ENCODE assay signal across 19 mouse cellular contexts in genomic region chr10:119027241-119027901, GRCm38 (mm10).
DNase-seq lines count a peak whose midpoint lies in the region; ATAC-seq and TF ChIP-seq lines count a peak whose summit lies in the region.
"Had no signal": no experiment of that assay in that cellular context is flagged by ENCODE, and none has a peak within 500 bp of the region (broad histone marks: within the 10 kb centered on the region; RNA-seq: fewer than 3 reads in every experiment).

No protein-coding gene starts in this region.

- 1% methylated on average over 6 of the region's 6 CpGs for WGBS in heart, postnatal 0 days
- WGBS in lung, embryonic 14.5 days = 28% methylated on average over 6 of the region's 6 CpGs
- WGBS in lung, adult 2 months = 41% methylated on average over 6 of the region's 6 CpGs

- no peaks in the 10 kb centered on the region for H3K27me3 ChIP-seq in heart, postnatal 0 days (ENCODE audit: control insufficient read depth, insufficient read depth, low read length)
- no peaks in the 10 kb centered on the region for H3K27me3 ChIP-seq in lung, embryonic 14.5 days (ENCODE audit: insufficient read depth, low read length)
- H3K27me3 ChIP-seq: CH12.LX; liver, embryonic 13.5 days; neural tube, embryonic 13.5 days had no signal

- H3K4me2 ChIP-seq in heart, postnatal 0 days (ENCODE audit: low read depth, low read length) = no peak overlapping the region
- H3K4me2 ChIP-seq in lung, embryonic 14.5 days = no peak overlapping the region
- H3K4me2 ChIP-seq: limb, embryonic 12.5 days; liver, embryonic 13.5 days; midbrain, embryonic 11.5 days; neural tube, embryonic 13.5 days had no signal

- no peak overlapping the region for H3K9ac ChIP-seq in heart, postnatal 0 days (replicated peaks; ENCODE audit: low read depth, low read length)
- H3K9ac ChIP-seq in lung, embryonic 14.5 days = no peak overlapping the region
- H3K9ac ChIP-seq: limb, embryonic 12.5 days; liver, embryonic 13.5 days; neural tube, embryonic 13.5 days had no signal

- H3K27ac ChIP-seq in heart, postnatal 0 days (ENCODE audit: low read depth) = no peak overlapping the region
- no peak overlapping the region for H3K27ac ChIP-seq in lung, embryonic 14.5 days (ENCODE audit: low read depth)
- H3K27ac ChIP-seq: gastrocnemius, adult 2 months; hindbrain, postnatal 0 days; limb, embryonic 12.5 days; liver, embryonic 13.5 days; neural tube, embryonic 13.5 days had no signal

- no peaks in the 10 kb centered on the region for H3K36me3 ChIP-seq in heart, postnatal 0 days (replicated peaks; ENCODE audit: control insufficient read depth, insufficient read depth, low read length)
- H3K36me3 ChIP-seq in lung, embryonic 14.5 days (ENCODE audit: insufficient read depth) = no peaks in the 10 kb centered on the region
- H3K36me3 ChIP-seq: limb, embryonic 12.5 days; liver, embryonic 13.5 days; neural tube, embryonic 13.5 days had no signal

- no peak for TF ChIP-seq CTCF in heart, postnatal 0 days (IDR thresholded peaks at IDR 0.05; ENCODE audit: low read depth)
- no peak for TF ChIP-seq CTCF in lung, embryonic 14.5 days (IDR thresholded peaks at IDR 0.05; ENCODE audit: low read depth)
- no peak for TF ChIP-seq CTCF in lung, adult 2 months (IDR thresholded peaks at IDR 0.05; ENCODE audit: insufficient read depth, low read length)

- peaks cover 10% of the 10 kb centered on the region for H3K4me1 ChIP-seq in heart, postnatal 0 days (ENCODE audit: control insufficient read depth, insufficient read depth)
- H3K4me1 ChIP-seq in lung, embryonic 14.5 days (ENCODE audit: insufficient read depth) = 0 out of 2 replicates have a peak, but pooled peaks cover 8% of the 10 kb centered on the region
- H3K4me1 ChIP-seq in lung, adult 2 months (ENCODE audit: control insufficient read depth, insufficient read depth, low read length) = no peaks in the 10 kb centered on the region
- H3K4me1 ChIP-seq: limb, embryonic 12.5 days; liver, embryonic 13.5 days had no signal

- peak; percentile 46 to 60 for DNase-seq in frontal cortex, postnatal 36 days (ENCODE audit: low spot score in 2 of 2)
- no peak for DNase-seq in frontal cortex, postnatal 14 days (ENCODE audit: low spot score in 2 of 2)
- DNase-seq in heart, postnatal 0 days (ENCODE audit: low spot score) = no peak
- DNase-seq in heart, postnatal 14 days = no peak
- DNase-seq in lung, embryonic 14.5 days = peak; percentile 42
- no peak for DNase-seq in lung, adult 2 months
- no peak for DNase-seq in thymus, postnatal 0 days (ENCODE audit: low spot score)
- DNase-seq: cerebellum, adult 9-11 months; gastrocnemius, adult 2 months; kidney, adult 11 months; kidney, postnatal 14 days; liver, embryonic 13.5 days; thymus, adult 2 months had no signal

- no peak overlapping the region for H3K4me3 ChIP-seq in heart, postnatal 0 days (ENCODE audit: low read depth, low read length)
- no peak overlapping the region for H3K4me3 ChIP-seq in lung, embryonic 14.5 days (ENCODE audit: low read depth, low read length)
- no peak overlapping the region for H3K4me3 ChIP-seq in lung, adult 2 months (replicated peaks; ENCODE audit: extremely low read depth, low read depth, low read length)
- H3K4me3 ChIP-seq: gastrocnemius, adult 2 months; limb, embryonic 12.5 days; liver, embryonic 13.5 days; neural tube, embryonic 13.5 days had no signal

- TF ChIP-seq EP300 in heart, postnatal 0 days (IDR thresholded peaks at IDR 0.05; ENCODE audit: low read depth) = no peak

- TF ChIP-seq POLR2A in lung, adult 2 months (IDR thresholded peaks at IDR 0.05; ENCODE audit: borderline replicate concordance, extremely low read depth, low read depth, low read length) = no peak

- intact Hi-C loops in heart, postnatal 14 days (cut with DNase I) = no loop called here

- H3K9me3 ChIP-seq in heart, postnatal 0 days (replicated peaks; ENCODE audit: control insufficient read depth, low read length) = no peaks in the 10 kb centered on the region
- H3K9me3 ChIP-seq in lung, embryonic 14.5 days (ENCODE audit: low read depth, low read length) = no peaks in the 10 kb centered on the region
- H3K9me3 ChIP-seq: limb, embryonic 12.5 days; liver, embryonic 13.5 days; neural tube, embryonic 13.5 days had no signal

- ATAC-seq in heart, postnatal 0 days (ENCODE audit: insufficient read depth, low read depth) = peak; percentile 49; the same call in 1 of the 2 replicates
- ATAC-seq in lung, embryonic 14.5 days (ENCODE audit: insufficient read depth) = peak; percentile 56; the same call in 1 of the 2 replicates
- peak; percentile 26; the same call in 1 of the 2 replicates for ATAC-seq in common myeloid progenitor, adult 5-6 weeks (replicated peaks; ENCODE audit: low read depth, poor library complexity, severe bottlenecking)
- ATAC-seq: hindbrain, postnatal 0 days had no signal

Comparison
In these comparisons a context has a peak if more than half of its experiments do, and no peak if none do; other contexts are left out.
1. DNase-seq: peak in frontal cortex, postnatal 36 days (2 of 2) and lung, embryonic 14.5 days (single experiment); none in frontal cortex, postnatal 14 days (0 of 2), heart, postnatal 0 days (single experiment), heart, postnatal 14 days (0 of 2), lung, adult 2 months (single experiment) and thymus, postnatal 0 days (single experiment).
2. Peak in every context shown above with its lines, with median percentiles within 50 percentile points of each other: ATAC-seq.